Mouse (Mus musculus) CD4-positive naive resting alpha-beta T cell, adult 76 days (primary cell): ENCODE measurements around the gene Qtrt1. TPM values are rescaled to one million over a fixed set of nuclear protein-coding genes. Genes with fewer than 3 reads are reported as not detected.

Experiments
- total RNA-seq: library from RNA; stranded (reverse); gene quantifications from one replicate; pipeline ENCODE4 v1.2.4, GENCODE M21; 2023

Gene Qtrt1
- total RNA-seq = 65.5 TPM

DNA sequence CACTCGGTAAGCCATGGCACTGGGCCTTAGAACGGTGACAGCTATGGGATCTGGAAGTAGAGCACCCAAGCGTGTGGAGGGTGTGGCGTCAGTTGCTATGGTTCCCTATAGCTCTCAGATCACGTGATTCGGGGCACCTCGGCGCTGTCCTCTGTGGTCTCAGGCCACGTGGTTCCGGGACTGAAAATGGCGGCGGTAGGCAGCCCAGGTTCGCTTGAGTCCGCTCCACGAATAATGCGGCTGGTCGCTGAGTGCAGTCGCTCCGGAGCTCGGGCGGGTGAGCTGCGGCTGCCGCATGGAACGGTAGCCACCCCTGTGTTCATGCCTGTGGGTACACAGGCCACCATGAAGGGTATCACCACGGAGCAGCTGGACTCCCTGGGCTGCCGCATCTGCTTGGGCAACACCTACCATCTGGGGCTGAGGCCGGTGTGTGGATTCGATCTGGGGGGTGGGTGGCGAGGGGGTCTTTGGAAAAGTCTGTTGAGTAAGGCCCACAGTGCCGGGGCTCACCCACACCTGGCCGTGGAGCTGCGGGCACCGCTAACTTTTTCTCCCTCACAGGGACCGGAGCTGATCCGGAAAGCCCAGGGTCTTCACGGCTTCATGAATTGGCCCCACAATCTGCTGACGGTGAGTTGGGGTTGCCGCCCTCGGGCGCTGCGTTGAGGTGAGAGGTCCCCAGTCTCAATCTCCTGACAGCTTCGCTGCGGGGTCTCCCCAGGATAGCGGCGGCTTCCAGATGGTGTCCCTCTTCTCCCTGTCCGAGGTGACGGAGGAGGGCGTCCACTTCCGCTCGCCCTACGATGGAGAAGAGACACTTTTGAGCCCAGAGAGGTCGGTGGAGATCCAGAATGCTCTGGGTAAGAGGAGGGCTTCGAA is at the start of gene Qtrt1:
Qtrt1 (plus strand) TSS at position 169 of the 882 bp plus-strand sequence.

DNA sequence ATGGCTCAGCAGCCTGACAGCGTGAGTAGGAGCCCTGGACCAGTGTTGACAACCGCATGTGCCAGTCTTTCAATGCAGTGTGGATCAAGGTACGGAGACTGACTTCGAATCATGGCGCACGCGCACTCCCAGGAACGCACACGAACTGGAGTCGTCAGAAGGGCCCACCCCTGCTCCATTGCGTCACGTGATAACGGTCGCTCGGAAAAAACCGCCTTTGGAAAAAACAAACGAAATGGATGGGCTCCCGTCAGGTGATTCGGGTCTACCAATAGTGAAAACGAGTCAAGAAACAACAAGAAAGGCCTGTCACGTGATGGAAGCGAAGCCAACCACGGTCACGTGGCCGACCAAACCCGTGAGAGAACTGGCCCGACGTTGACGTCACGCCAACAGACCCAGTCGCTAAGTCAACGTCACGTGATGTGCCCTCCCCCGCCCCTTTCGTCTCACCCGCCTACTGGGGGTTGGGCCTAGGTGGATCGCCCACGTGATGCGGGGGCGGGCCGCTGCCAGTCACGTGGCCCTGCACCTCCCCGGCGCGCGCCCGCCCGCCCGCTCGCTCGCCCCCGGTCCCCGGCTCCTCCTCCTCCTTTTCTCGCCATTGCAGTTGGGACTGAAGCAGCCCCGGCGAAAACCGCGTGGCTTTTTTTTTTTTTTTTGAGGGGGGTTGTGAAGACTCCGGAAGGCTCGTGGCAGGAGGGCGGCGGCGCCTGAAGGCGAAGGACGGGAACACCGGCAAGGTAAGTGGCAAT is 44.1 kb upstream of the Qtrt1 start, which contains the start of gene Ilf3:
Ilf3 (plus strand) TSS at position 515 of the 755 bp plus-strand sequence.

DNA sequence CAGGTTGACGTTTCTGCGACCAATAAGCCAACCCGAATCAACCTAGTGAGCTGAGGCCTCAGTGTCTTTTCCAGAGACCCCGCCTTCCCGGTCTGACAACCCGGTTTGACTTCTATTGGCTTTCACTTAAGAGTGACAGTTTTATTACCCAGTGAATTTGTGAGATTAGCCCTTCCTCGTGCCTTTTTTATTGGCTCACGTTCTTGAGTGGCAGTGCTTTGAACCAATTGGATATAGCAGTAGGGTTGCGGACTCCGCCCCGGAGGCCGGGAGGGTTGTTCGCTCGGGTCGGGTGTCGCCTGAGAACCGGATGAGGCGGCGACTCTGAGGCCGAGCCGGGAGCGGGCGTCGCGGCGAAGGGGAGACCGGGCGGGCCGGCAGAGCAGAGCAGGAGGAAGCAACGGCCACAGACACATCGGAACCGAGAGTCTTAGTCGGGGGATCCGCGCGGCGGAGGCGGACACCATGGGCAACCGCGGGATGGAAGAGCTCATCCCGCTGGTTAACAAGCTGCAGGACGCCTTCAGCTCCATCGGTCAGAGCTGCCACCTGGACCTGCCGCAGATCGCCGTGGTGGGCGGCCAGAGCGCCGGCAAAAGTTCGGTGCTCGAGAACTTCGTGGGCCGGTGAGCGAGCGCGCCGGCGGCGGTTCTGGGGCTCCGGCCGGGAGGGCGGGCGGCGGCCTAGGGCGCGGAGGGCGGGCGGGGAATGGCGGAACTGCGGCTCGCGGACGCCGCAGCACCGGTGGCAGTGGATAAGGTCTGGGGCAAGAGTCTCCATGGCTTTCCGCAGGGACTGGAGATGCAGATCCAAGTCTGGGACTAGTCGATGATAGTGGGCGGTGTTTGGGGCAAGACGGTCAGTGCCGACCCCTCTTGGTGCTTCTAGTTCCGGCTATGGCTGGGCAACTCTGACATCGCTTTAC is 13.3 kb downstream of the Qtrt1 start, which contains the start of gene Dnm2:
Dnm2 (plus strand) TSS at position 278 of the 925 bp plus-strand sequence.

Other genes with a start within 250 kb of the Qtrt1 start
- 1.6 TPM for gene Pde4a, start 246.1 kb upstream of the Qtrt1 start, total RNA-seq
- gene Keap1, start 172.5 kb upstream of the Qtrt1 start, total RNA-seq = 24.0 TPM
- gene S1pr5, start 163.4 kb upstream of the Qtrt1 start, total RNA-seq = 0.29 TPM
- 52.4 TPM for gene Atg4d, start 146.5 kb upstream of the Qtrt1 start, total RNA-seq
- 136 TPM for gene Kri1, start 123.9 kb upstream of the Qtrt1 start, total RNA-seq
- 40.4 TPM for gene Cdkn2d, start 120.4 kb upstream of the Qtrt1 start, total RNA-seq
- 5.3 TPM for gene Ap1m2, start 99.5 kb upstream of the Qtrt1 start, total RNA-seq
- 330 TPM for gene Slc44a2, start 91.1 kb upstream of the Qtrt1 start, total RNA-seq
- 138 TPM for gene Ilf3, start 44.0 kb upstream of the Qtrt1 start, total RNA-seq
- 360 TPM for gene Dnm2, start 13.1 kb downstream of the Qtrt1 start, total RNA-seq
- 0.64 TPM for gene Tmed1, start 98.4 kb downstream of the Qtrt1 start, total RNA-seq
- gene AB124611, start 114.3 kb downstream of the Qtrt1 start, total RNA-seq = 62.5 TPM
- gene Carm1, start 135.1 kb downstream of the Qtrt1 start, total RNA-seq = 66.6 TPM
- 29.4 TPM for gene Timm29, start 180.9 kb downstream of the Qtrt1 start, total RNA-seq
- 8.4 TPM for gene Yipf2, start 181.0 kb downstream of the Qtrt1 start, total RNA-seq
- 84.4 TPM for gene Smarca4, start 204.3 kb downstream of the Qtrt1 start, total RNA-seq